Mouse (Mus musculus) urinary bladder, postnatal 4 days (tissue): ENCODE data around the gene Dnaja3.

Experiments
- DNase-seq, 2 experiments: peaks; one replicate each; pipeline ENCODE4 v3.0.0; 2021 to 2022; ENCODE audit warnings: low spot score in 2 of 2

The Dnaja3 gene

DNA sequence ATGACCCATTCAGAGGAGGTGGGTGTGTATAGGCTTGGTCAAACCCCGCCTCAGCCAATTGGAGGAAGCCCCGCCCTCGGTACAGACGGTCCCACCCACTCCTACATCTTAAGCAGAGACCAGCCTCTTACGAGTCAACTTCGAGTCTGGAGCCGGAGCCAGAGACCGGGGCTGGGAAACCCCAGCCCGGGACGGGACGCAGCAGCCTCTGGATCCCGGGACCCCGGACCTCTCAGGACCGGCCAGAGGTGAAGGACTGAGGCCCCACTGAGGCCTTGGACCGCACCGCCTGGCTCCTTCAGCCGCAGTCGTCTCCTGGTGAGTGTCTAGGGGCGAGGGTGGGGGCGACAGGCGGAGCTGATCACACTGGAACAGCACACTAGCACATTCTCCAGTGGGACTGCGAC, at the start of gene Dnaja3, which contains the start of gene Vasn:
TSS of gene Dnaja3 (plus strand) at position 159 of the 407 bp plus-strand sequence.
TSS of gene Vasn (plus strand) at position 111 of the 407 bp plus-strand sequence.
- DNase-seq, result peak; percentile 88 to 91

DNA sequence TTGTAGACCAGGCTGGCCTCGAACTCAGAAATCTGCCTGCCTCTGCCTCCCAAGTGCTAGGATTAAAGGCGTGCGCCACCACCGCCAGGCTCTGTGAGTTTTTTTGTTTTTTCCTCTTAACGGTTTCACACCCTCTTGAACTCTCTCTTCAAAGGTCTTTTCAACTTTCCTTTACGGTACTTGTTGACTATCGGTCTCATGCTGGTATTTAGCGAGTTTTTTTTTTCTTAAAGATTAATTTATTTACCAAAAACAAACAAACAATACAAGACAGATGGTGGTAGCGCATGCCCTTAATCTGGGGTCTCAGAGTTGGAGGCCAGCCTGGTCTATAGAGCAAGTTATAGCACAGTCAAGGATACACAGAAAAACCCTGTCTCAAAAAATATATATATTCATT, 49.6 kb upstream of the Dnaja3 start:
- DNase-seq, result no peak

DNA sequence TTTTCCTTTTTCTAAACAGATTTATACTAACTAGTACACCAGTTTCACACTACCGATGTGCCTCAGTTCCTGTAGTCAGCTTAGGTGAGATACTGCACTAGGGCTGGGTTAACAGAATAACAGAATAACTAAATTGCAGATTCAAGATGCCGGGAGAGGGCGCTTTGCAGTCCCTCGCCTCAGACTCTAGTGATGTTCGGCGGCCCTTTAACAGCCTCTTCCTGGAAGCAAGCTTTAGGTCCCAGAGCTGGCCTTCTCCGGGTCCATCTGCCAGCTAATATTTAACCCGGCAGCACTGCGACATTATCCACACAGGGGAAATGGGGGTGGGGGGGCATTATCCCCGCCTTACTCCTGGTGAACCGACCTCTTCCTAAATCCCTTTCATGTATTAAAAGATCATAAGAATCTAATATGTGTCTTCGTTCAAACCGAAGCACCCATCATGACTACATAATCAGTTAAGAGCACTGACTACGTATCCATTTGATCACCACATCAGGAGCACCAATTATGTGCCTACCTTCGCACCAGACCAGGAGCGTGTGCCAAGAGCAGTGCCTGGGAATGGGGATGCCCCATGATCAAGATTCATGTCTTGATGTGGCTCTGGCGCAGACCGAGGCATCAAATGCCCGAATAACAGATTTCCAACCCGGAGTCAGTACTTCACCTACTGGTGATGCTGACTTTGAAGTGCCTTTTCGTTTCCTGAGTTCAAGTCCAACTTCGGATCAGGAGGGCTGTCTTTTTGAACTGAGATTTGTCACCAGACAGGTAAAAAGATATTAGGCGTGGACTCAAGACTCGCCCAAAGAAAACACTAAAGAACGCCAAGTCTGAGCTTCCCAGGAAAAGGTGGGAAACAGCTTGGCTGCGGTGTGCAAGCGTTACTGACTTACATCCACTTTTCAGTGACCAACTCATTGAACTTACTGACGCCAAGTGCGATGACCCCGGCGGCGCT, 46.6 kb upstream of the Dnaja3 start:
- DNase-seq, result peak in 1 of 2 experiments; percentile 48

DNA sequence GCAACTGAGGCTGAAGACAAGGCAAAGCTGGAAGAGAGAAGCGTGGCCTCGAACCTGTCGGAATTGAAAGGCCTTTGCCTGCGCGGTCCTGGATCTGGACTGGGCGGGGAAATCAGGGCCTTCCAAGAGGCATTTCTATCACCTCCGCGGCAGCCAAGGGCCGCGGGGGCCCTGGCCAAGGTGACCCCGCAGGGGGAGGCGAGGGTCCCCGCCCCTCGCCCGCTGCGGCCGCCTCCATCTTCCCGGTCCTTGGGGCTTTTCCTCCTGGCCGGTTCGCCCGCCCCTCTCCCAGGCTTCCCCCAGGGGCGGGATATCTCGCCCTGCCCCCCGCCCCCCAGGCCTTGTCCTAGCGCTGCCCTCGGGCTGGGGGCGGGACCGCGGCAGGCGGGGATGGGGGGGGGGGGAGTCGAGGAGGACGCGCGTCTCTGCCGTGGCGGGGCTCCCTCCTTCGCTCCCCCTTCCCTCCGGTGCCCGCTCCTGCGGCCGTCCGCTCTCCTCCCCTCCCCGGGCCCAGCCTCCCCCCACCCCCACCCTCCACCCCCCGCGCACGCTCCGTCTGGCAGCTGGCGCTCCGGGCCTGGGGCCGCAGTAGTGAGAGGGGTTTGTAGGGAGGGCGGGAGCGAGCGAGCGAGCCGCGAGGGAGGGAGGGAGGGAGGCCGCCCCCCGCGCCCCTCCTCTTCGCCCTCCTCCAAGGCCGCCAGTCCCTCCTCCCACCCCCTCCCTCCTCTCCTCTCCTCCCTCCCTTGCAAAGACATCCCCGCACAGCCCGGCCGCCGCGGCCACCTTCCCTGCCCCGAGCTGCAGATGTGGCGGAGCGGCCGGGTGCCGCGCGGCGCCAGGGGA, 45.6 kb upstream of the Dnaja3 start, which contains the start of gene Glis2:
TSS of gene Glis2 (plus strand) at position 743 of the 843 bp plus-strand sequence.
- DNase-seq, result peak in 1 of 2 experiments; percentile 69

DNA sequence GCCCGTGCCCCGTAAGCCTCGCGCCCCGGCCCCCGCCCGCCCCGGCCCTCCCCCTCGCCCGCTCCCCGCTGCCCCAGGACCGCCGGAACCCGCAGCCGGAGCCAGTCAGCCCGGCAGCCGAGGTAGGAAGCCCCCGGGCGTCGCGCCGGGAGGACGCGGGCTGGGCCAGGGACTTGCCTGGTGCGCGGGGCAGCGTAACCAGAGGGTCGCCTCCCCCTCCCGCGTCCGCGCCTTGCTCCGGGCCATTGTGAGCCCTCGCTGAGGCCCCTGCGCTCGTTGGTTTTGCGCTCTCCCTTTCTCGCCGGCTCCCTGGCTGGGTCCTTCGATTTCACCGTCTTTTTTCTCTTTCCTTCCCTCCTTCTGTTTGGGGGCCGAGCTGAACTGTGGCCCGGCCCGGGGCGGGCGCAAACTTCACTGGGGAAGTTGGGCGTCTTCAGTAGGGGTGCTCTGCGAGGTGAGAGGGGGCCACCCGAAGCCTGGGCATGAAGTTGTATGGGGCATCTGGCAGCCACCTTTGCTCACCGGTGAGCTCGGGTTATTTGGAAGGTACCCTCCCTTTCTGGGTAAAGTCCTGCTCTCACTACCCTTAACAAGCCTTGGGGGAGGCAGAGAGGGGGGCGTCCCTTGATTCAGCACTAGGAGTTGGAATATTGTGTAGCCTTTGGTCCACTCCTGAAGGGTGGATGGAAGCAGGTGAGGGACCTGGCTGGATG, 44.8 kb upstream of the Dnaja3 start:
- DNase-seq, result peak in 1 of 2 experiments; percentile 40

DNA sequence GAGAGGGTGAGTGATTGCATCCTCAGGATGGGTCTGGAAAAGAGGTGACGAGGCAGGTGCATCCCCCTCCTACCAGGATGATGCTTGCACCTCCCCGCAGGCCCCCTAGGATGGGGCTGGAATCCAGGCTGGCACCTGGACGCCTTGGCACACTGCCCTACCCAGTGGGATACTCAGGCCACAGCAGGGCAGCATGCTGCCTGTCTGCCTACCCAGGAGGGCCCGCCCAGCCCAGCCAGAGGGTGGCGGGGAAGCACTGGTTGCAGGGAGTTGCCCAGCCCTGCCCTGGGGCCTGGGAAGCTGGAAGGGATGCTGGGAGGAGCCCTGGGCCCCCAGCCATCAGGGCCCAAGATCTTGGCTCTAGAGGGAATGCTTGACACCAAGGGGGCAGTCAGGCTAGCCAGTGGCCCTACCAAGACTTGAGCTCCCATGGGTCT, 44.2 kb upstream of the Dnaja3 start:
- peak in 1 of 2 experiments; percentile 56 for DNase-seq

DNA sequence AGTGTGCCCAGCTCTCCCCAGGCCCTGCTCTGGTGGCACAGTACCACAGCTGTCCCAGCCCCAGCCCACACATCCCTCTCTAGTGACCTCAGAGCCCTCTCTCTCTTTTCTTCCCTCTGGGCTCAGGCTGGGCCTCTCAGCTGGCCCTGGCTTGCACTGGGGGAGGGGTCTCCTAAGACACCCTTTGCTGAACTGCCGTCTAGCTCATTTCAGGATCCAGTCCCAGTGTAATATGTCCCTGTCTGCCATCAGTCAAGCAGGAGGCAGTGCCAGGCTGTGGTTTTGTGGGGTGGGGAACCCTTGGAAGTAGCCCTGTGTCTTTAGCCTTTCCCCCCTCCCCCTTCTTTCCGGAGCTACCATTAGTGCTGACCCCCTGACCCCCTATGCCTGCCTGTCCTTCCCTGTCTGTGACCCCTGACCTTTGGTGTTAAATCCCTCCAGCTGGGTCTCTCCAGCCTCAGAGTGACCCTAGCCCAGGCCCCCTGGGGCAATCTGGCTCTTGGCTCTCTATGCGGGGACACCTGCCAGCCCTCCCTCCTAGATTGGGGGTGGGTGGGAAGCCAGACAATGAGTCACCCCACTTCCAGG, 43.6 kb upstream of the Dnaja3 start:
- DNase-seq, result no peak

DNA sequence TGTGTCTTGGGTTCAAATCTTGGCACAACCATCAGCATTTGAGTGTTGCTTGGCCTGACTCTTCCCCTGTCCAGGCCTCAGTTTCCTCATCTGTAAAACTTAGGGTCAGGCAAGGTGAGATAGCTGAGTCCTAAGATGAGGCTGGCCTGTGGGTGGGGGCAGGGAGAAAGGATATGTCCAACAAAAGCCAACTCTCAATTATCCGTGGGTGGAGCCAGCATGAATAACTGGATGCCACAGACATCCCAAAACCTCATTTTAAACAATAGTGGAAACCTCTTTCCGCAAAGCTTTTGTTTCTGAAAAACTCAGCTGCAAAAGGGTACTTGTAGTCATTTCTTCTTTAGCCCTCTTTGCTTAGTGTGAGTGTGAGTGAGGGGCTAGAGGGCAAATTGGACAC, 43.0 kb upstream of the Dnaja3 start:
- no peak for DNase-seq

DNA sequence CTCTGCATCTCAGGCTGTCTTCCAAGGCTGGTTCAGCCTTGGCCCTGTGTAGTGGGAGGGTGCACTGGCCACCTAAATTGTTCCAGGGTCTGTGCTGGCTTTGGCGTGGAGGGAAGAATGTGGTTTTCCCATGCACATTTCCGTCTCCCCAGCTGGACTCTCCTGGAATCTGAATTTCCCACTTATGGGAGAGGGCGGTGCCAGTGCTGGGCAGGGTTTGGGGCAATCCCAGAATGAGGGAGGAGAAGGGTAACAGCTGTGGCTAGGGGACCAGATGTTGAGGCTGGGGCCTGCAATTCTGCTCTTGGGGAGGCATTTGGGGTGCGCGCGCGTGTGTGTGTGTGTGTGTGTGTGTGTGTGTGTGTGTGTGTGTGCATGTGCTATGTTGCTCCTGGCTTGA, 42.5 kb upstream of the Dnaja3 start:
- DNase-seq, result peak in 1 of 2 experiments; percentile 33

DNA sequence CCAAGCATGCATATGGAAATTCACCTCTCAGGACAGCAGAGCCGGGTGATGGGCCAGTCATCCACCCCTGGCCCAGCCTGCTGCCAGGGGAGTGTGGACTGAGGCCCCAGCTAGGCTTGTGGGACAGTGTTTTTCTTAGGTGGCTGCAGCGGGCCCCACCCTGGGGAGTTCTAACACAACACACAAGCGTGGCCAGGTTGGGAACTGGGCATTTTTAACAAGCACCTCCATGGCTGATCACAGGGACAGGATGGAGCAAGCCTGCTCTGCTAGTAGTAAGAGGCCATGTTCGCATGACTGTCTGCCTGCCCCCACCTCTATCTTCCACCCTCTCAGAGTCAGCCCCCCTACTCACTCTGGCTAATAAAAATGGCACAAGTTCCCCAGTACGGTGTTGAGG, 41.7 kb upstream of the Dnaja3 start:
- no peak for DNase-seq

DNA sequence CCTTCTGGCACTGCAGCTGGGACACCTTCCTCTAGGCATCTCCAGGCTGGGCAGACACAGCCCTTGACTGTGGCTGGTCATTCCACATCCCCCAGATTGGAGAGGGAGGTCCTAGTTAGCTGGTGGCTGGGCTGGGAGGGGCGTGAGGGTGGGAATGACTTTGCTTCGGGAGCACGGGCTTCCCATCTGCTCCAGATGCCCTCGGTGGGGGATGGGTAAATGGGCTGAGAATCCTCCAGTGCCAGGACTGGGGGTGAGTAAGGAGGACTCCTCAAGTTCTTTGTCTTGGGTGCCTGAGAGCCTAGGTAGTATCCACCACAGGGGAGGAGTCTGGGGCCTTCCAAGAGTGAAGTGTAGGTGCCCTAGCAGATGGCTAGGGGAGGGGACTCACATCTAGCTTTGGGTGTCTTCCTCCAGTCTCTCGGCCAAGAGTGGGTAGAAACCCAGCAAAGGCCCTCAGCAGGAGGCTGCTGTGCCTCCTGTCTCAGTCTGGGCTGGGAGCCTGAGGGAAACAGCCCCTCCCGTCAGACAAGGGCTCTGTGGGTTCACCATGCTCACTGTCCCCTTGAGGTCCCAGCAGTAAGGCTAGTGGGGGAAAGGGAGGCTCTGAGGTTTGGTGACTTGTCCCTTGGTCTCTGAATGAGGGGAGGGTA, 40.8 kb upstream of the Dnaja3 start:
- DNase-seq, result no peak

DNA sequence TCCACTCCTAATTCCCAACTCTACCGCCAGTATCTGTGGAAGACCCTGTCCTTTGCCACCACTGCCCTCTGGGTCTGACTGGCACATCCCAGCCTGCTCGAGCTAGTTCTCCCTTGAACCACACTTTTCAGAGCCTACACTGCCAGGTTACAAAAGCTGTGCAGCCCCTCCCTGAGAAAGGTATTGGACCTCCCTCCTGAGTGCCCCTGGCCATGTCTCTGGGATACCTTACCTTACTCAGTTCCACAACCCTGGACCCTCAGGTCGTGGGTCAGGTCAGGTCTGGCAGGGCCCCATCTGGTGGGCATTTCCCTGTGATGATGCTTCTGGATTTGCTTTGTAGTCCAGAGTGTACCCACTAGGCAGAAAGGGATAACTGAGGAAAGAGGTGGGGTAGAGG, 40.2 kb upstream of the Dnaja3 start:
- DNase-seq, result no peak

DNA sequence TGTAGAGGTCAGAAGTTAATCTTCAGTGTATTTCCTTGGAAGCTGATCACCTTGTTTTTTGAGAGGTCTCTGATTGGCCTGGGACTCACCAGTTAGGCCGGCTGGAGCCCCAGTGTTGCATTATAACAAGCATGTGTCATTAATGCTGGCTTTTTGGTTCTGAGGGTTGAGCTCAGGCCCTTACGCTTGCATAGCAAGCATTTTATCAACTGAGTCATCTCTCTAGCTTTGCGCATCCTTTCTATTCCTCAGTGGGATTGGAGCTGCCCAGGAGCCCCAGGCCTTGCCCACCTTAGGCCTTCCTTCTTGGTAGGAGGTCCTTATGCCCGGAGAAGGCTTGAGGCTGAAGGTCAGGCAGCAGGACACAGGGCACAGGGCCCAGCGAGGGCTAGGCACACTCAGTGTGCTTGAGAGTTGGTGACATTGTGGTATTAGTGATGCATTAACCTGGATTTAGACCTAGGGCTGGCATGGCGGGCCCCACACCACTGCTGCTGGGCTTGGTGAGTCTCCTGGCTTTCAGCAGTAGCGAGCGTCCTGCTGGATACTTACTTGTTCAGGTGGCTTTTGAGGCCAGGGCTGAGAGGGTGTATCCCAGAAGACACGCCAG, 39.0 kb upstream of the Dnaja3 start:
- no peak for DNase-seq

DNA sequence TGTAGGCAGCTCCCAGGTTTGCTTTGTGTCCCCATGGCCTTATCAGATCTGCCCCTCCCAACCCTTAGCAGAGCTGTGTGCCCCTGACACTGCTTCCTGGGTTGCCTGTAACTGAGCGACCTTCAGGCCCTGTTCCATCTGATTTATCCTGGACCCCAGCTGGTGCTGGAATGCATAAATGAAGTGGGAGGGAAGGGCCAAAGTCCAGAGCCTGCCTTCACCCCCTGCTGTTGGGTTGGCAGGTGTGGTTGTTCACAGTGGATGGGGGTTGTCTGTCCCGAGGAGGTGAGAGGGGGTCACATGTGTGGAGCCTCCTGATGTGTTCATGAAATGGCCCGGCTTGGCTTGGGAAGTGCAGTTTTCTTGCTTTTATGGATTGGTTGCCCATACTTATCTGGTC, 37.6 kb upstream of the Dnaja3 start:
- no peak for DNase-seq

DNA sequence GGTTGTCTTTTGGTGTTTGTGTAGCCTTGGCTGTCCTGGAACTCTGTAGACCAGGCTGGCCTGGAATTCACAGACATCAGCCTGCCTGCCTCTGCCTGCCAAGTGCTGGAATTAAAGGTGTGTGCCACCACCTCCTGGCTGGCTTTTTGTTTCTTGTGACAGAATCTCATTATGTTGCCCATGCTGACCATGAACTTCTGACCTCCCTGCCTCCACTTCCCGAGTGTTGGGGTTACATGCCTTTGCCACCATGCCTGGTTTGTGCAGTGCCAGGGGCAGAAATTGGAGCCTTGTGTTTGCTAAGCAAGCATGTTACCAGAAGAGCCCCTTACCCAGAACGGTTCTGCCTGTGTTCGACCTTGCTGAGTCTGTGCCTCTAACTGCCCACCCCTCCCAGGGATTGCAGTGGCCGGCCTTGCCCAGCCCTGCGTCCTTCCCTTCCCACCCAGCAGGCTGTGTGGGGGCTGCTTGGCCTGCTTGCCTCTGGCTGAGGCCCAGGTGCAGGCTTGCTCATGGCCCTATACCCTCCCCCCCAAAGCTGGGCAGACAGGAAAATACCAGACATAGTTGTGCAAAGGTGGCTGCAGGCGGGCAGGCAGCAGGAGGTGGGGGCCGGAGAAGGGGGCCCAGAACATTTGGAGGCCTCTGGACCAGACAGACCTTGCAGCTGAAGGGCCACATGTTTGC, 36.9 kb upstream of the Dnaja3 start:
- DNase-seq, result peak in 1 of 2 experiments; percentile 64

DNA sequence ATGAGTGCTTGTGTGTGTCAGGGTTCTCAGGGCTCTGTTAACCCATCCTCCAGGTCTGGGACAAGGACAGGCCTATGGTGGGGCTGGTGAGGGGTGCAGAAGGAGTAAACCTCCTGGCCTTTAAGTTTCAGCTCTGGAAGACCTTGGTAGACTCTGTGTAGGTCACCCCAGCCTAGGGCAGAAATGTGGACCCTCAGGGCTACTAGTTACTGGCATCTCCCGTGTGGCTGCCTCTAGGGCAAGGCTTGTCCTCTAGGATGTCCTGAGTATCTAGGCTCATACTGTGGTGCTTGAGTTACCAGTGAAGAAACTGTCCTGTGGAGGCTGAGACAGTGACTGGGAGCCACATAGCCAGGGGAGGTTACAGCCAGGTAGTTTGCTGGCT, 36.3 kb upstream of the Dnaja3 start:
- DNase-seq, result no peak

DNA sequence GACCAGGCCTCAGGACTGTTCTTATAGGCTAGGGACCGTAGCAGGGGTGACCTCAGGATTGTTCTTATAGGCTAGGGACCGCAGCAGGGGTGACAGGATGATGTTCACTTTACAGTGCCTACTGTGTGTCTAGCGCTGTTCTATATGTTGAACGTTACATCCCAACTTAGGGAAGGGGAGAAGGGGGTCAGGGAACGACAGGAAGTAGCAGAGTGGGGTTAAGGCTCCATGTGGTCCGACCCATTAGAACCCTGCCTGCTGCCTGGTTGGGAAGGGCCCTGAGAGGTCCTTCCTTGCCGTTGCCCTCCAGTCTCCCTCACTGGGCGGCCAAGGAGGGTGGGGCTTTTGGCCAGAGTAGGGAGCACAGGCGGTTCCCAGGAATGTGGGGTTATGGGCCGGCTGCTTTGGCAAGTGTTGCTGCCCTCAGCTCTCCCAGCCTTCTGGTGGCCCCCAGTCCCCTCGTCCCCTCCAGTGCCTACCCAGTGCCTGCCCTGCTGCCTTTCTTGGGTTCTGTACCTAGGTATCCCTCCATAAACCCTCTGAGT, 35.4 kb upstream of the Dnaja3 start:
- DNase-seq, result no peak

DNA sequence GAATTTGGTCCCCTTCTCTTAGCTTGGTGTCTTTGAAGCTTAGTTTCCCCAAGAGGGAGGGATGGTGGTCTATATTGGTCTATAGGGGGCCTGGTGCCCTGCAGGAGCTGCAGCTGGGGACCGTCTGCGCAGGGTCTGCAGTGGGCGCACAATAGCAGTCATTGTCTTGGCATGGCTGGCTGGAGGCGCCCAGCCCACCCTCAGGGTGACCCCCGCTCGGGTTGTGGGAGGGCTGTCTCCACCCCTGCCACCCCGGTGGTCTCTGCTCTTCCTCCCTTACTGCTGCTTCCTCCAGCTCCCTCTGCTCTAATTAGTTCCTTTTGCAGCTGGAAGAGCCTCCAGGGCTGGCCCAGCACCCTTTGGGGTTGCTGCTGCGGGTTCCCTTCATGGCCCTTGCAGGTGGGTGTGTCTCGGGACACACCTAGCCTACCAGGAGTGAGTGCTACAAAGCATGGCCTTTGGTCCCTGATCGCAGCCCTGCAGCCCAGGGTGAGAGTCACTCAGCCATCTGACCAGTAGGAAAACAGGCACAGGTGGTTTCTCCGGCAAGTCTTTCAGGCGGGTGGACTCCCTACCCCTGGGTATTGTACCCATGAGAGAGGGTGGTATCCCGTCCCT, 34.2 kb upstream of the Dnaja3 start:
- DNase-seq, result no peak
